Mouse (Mus musculus) forebrain, embryonic 12.5 days (tissue): ENCODE data around the gene Alg13. TPM values are rescaled to one million over a fixed set of nuclear protein-coding genes. Genes with fewer than 3 reads are reported as not detected.
A peak's percentile ranks its signal among the peaks of the same experiment; 100 is the strongest.

ENCODE experiments used
- ATAC-seq: fragments of 200-750 bp; cut with Nextera tagmentation; 2 replicates; pipeline ENCODE4 v1.8.0; 2017; ENCODE audit warnings: moderate TSS enrichment; ENCODE audit not compliant: low FRiP score
- H3K27ac ChIP-seq: fragments of 300-500 bp; sonication (generic); 2 replicates; pipeline ENCODE4 v1.5.1; 2016; ENCODE audit warnings: mild to moderate bottlenecking
- H3K27me3 ChIP-seq: fragments of 300-500 bp; sonication (generic); 2 replicates; pipeline ENCODE4 v1.6.1; 2016; ENCODE audit warnings: mild to moderate bottlenecking
- H3K36me3 ChIP-seq: fragments of 300-500 bp; sonication (generic); replicated peaks from 2 replicates; pipeline ENCODE4 v1.6.1; 2016; ENCODE audit warnings: mild to moderate bottlenecking
- H3K4me1 ChIP-seq: fragments of 300-500 bp; sonication (generic); 2 replicates; pipeline ENCODE4 v1.6.1; 2016
- H3K4me2 ChIP-seq: fragments of 300-500 bp; sonication (generic); 2 replicates; pipeline ENCODE4 v1.6.1; 2016; ENCODE audit warnings: mild to moderate bottlenecking, moderate library complexity
- H3K4me3 ChIP-seq: fragments of 300-500 bp; sonication (generic); replicated peaks from 2 replicates; pipeline ENCODE4 v1.5.1; 2016; ENCODE audit warnings: mild to moderate bottlenecking
- H3K9ac ChIP-seq: fragments of 300-500 bp; sonication (generic); 2 replicates; pipeline ENCODE4 v1.6.1; 2016; ENCODE audit warnings: mild to moderate bottlenecking
- H3K9me3 ChIP-seq: fragments of 300-500 bp; sonication (generic); 2 replicates; pipeline ENCODE4 v1.6.1; 2016
- WGBS: fragments of 180-500 bp; shearing (Covaris S2); methylation state at CpG from one replicate; pipeline ENCODE4 v1.1.7; 2016; 5-methylcytosine and 5-hydroxymethylcytosine counted together
- polyA plus RNA-seq: library from polyadenylated mRNA; unstranded; fragments of >200 nt; fragmentation: Nextera tagmentation; extraction: Ambion mirVana; gene quantifications from 2 replicates; pipeline ENCODE4 v1.2.1, GENCODE M21; 2016

The Alg13 gene
- 23.8 and 25.9 TPM in 2 replicates for polyA plus RNA-seq

DNA sequence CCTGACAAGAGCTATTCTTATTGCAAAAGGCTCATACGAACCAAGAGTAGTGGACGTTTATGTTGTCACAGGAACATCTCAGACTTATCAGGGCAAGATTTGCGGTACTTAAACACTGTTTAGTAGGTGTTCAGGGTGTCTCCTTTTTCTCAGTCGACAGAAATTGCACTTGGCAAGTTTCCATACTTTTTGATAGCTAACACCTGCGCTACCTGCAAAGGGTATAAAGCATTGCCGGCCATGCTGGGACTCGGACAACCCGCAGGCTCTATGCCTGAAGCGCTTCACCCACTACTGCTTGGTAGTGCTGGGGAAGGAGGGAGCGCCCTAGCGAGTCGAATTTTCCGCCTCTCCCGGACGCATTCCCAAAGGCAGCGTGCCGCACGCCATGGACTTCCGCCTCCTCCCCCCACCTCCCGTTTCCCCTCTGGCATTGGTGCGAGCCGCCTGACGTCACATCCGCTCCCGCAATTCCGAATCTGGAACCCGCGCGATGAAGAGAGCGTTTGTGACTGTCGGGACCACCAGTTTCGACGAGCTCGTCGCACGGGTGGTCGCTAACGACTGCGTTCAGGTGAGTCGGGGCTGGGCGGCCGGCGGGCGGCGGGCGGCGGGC, at the start of gene Alg13:
Gene Alg13, plus strand, starts transcription at position 257 of the 616 bp plus-strand sequence.
- peak within 1 kb of the TSS; percentile 66 for H3K9ac ChIP-seq
- no peaks in the 10 kb centered on the region for H3K36me3 ChIP-seq
- H3K9me3 ChIP-seq, result no peaks in the 10 kb centered on the region
- ATAC-seq, result peak; percentile 94
- 11% methylated on average over 34 of the region's 47 CpGs for WGBS
- peak within 1 kb of the TSS; percentile 85 for H3K4me2 ChIP-seq
- H3K4me1 ChIP-seq, result peaks cover 3% of the 10 kb centered on the region; the same call in 1 of the 2 replicates
- H3K4me3 ChIP-seq, result peak within 1 kb of the TSS; percentile 59
- H3K27me3 ChIP-seq, result no peaks in the 10 kb centered on the region
- peak within 1 kb of the TSS; percentile 53; the same call in 1 of the 2 replicates for H3K27ac ChIP-seq

- H3K4me3 ChIP-seq, result no peak overlapping the region
- H3K36me3 ChIP-seq, result no peaks in the 10 kb centered on the region
- 88% methylated on average over 1 of the region's 1 CpGs for WGBS
- H3K9me3 ChIP-seq, result no peaks in the 10 kb centered on the region
- H3K4me1 ChIP-seq, result no peaks in the 10 kb centered on the region
- H3K27me3 ChIP-seq, result no peaks in the 10 kb centered on the region
- ATAC-seq, result no peak
- H3K9ac ChIP-seq, result no peak overlapping the region
- no peak overlapping the region for H3K27ac ChIP-seq
- H3K4me2 ChIP-seq, result no peak overlapping the region
Measured at GRCm38 (mm10) chrX:144268606-144269005, 49.0 kb upstream of the Alg13 start.

- no peak overlapping the region for H3K4me2 ChIP-seq
- no peaks in the 10 kb centered on the region for H3K27me3 ChIP-seq
- no peak overlapping the region for H3K9ac ChIP-seq
- no peak overlapping the region for H3K27ac ChIP-seq
- no peaks in the 10 kb centered on the region for H3K36me3 ChIP-seq
- H3K4me1 ChIP-seq, result no peaks in the 10 kb centered on the region
- 76% methylated on average over 2 of the region's 2 CpGs for WGBS
- H3K4me3 ChIP-seq, result no peak overlapping the region
- ATAC-seq, result no peak
- no peaks in the 10 kb centered on the region for H3K9me3 ChIP-seq
Measured at GRCm38 (mm10) chrX:144301476-144301875, 16.1 kb upstream of the Alg13 start.

DNA sequence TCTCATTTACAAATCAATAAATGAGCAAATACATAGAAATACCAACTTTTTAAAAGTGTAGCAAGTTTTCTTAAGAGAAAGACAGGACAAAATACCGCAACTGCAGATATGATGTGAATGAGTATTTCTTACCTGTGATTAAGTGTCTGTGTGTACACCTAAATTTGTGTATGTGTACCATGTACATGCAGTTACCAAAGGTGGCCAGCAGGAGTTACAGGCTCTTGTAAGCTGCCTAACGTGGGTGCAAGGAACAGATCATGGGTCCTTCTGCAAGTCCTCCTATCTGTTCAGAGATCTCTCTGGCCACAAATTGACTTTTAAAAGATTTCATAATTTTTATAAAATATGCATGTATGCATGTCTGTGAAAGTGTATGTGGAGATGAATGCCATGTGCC, 11.9 kb upstream of the Alg13 start:
- WGBS, result 88% methylated on average over 2 of the region's 2 CpGs
- H3K4me3 ChIP-seq, result no peak overlapping the region
- no peak overlapping the region for H3K9ac ChIP-seq

DNA sequence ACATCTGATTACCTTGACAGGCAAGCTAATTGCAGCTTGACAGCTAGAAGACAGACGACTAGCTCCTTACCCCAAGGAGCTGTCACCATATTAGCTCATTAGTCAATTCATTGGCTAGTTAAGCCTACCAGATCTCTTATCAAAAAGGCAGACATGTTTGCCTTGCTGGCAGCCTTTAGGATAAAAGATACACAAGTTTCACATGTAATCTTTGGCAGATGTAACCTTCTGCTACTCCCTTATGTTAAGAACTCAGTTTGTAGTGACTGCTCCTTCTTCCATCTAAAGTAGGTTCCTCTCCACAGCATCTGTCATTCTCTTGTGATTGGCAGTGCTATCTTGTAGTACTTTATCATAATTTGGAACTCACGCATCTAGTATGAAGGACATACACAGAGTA, 3.6 kb upstream of the Alg13 start:
- no peak overlapping the region for H3K4me2 ChIP-seq
- no peak overlapping the region for H3K27ac ChIP-seq
- H3K4me1 ChIP-seq, result no peaks in the 10 kb centered on the region
- ATAC-seq, result no peak
- no peaks in the 10 kb centered on the region for H3K27me3 ChIP-seq
- WGBS, result 66% methylated on average over 2 of the region's 2 CpGs
- no peak overlapping the region for H3K9ac ChIP-seq
- H3K4me3 ChIP-seq, result no peak overlapping the region
- no peaks in the 10 kb centered on the region for H3K36me3 ChIP-seq
- no peaks in the 10 kb centered on the region for H3K9me3 ChIP-seq

More for the DNA sequence above, 11.9 kb upstream of the Alg13 start:
- Histone ChIP-seq H3K9me3 (no peaks in the 10 kb centered on the region), H3K27me3 (no peaks in the 10 kb centered on the region), H3K4me1 (no peaks in the 10 kb centered on the region), H3K4me2 (no peak overlapping the region), H3K36me3 (no peaks in the 10 kb centered on the region), H3K27ac (no peak overlapping the region)
- ATAC-seq, result no peak

GRCm38 (mm10) chrX:144315028-144315427, 2.6 kb upstream of the Alg13 start:
- no peak for ATAC-seq
- Histone ChIP-seq H3K9me3 (no peaks in the 10 kb centered on the region), H3K36me3 (no peaks in the 10 kb centered on the region), H3K27ac (no peak overlapping the region), H3K9ac (no peak overlapping the region), H3K27me3 (no peaks in the 10 kb centered on the region), H3K4me3 (no peak overlapping the region), H3K4me1 (peaks cover 3% of the 10 kb centered on the region; the same call in 1 of the 2 replicates), H3K4me2 (no peak overlapping the region)
- WGBS, result 35% methylated on average over 5 of the region's 5 CpGs

- Histone ChIP-seq H3K27ac (no peak overlapping the region), H3K4me1 (peaks cover 3% of the 10 kb centered on the region; the same call in 1 of the 2 replicates), H3K27me3 (no peaks in the 10 kb centered on the region), H3K4me2 (no peak overlapping the region), H3K9ac (no peak overlapping the region), H3K4me3 (no peak overlapping the region), H3K9me3 (no peaks in the 10 kb centered on the region), H3K36me3 (no peaks in the 10 kb centered on the region)
- 74% methylated on average over 5 of the region's 5 CpGs for WGBS
- ATAC-seq, result no peak
Measured at GRCm38 (mm10) chrX:144316004-144316403, 1.6 kb upstream of the Alg13 start.

GRCm38 (mm10) chrX:144318164-144318979, 768 bp downstream of the Alg13 start:
- H3K4me1 ChIP-seq, result peaks cover 3% of the 10 kb centered on the region; the same call in 1 of the 2 replicates
- ATAC-seq, result peak; percentile 76
- no peaks in the 10 kb centered on the region for H3K9me3 ChIP-seq
- H3K4me2 ChIP-seq, result peak overlapping the region; percentile 85
- no peaks in the 10 kb centered on the region for H3K36me3 ChIP-seq
- 22% methylated on average over 51 of the region's 53 CpGs for WGBS
- no peaks in the 10 kb centered on the region for H3K27me3 ChIP-seq
- peak overlapping the region; percentile 66 for H3K9ac ChIP-seq
- H3K4me3 ChIP-seq, result peak overlapping the region; percentile 59
- peak overlapping the region; percentile 53; the same call in 1 of the 2 replicates for H3K27ac ChIP-seq

DNA sequence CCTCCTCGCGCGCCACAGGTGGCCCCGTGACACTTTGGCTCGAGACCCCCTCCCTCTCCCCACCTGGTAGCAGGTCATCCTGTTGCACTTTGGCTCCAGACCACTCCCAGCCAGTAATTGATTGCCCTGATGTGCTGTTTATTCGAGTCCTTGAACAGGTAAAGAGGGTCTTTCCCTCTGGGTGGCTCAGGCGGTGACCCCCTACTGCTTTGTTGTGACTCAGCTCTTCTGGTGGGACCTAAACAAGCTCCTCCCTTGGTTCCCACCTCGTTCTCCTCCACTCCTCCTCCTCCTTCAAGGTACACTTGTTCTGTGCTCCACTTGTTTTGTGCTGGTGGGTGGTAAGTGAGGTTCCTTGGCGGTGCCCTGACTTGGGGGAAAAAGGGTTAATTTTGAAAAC, 1.8 kb downstream of the Alg13 start:
- H3K27me3 ChIP-seq, result no peaks in the 10 kb centered on the region
- no peak for ATAC-seq
- no peak overlapping the region for H3K9ac ChIP-seq

DNA sequence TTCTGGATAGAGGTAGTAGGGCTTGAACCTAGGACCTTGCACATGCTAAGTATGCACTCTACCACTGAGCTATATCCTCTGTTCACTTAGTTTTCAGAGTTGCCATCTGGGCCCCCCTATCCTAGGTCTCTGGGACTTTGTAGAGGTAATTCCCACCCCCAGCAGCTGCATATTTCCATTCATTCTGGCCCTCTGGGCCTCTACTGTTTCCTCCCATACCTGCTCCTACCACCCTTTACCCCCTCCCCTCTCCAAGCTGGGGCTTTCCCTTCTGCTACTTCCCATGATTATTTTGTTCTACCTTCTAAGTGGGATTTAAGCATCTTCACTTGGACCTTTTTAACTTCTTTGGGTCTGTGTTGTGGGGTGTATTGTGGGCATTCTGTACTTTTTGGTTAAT, 7.8 kb downstream of the Alg13 start:
- H3K4me1 ChIP-seq, result no peaks in the 10 kb centered on the region
- H3K36me3 ChIP-seq, result no peaks in the 10 kb centered on the region
- ATAC-seq, result no peak
- no peaks in the 10 kb centered on the region for H3K27me3 ChIP-seq
- no peak overlapping the region for H3K27ac ChIP-seq
- no peak overlapping the region for H3K4me3 ChIP-seq
- H3K4me2 ChIP-seq, result no peak overlapping the region
- H3K9ac ChIP-seq, result no peak overlapping the region
- no peaks in the 10 kb centered on the region for H3K9me3 ChIP-seq

More for the DNA sequence above, 1.8 kb downstream of the Alg13 start:
- H3K27ac ChIP-seq, result no peak overlapping the region
- H3K9me3 ChIP-seq, result no peaks in the 10 kb centered on the region
- peak overlapping the region; percentile 85 for H3K4me2 ChIP-seq
- WGBS, result 25% methylated on average over 9 of the region's 9 CpGs
- H3K4me3 ChIP-seq, result no peak overlapping the region
- H3K36me3 ChIP-seq, result no peaks in the 10 kb centered on the region
- H3K4me1 ChIP-seq, result peaks cover 3% of the 10 kb centered on the region; the same call in 1 of the 2 replicates

- H3K4me3 ChIP-seq, result no peak overlapping the region
- ATAC-seq, result no peak
- 33% methylated on average over 8 of the region's 8 CpGs for WGBS
- no peaks in the 10 kb centered on the region for H3K36me3 ChIP-seq
- no peak overlapping the region for H3K9ac ChIP-seq
- H3K27me3 ChIP-seq, result no peaks in the 10 kb centered on the region
- H3K9me3 ChIP-seq, result no peaks in the 10 kb centered on the region
- H3K4me1 ChIP-seq, result no peaks in the 10 kb centered on the region
- no peak overlapping the region for H3K27ac ChIP-seq
- no peak overlapping the region for H3K4me2 ChIP-seq
Measured at GRCm38 (mm10) chrX:144335332-144336015, 17.9 kb downstream of the Alg13 start.

GRCm38 (mm10) chrX:144337938-144338337, 20.3 kb downstream of the Alg13 start:
- Histone ChIP-seq H3K27ac (no peak overlapping the region), H3K9me3 (no peaks in the 10 kb centered on the region), H3K4me3 (no peak overlapping the region), H3K36me3 (no peaks in the 10 kb centered on the region), H3K4me2 (no peak overlapping the region), H3K4me1 (no peaks in the 10 kb centered on the region), H3K9ac (no peak overlapping the region), H3K27me3 (no peaks in the 10 kb centered on the region)
- no peak for ATAC-seq
